Mouse (Mus musculus) liver, adult 2 months (tissue): ENCODE results near the gene Tmem234.

Experiments
- CTCF ChIP-seq: fragments of 200-500 bp; IDR thresholded peaks from 2 replicates; pipeline ENCODE4 v1.5.1; 2011; ENCODE audit warnings: low read depth, low read length, control low read depth
- POLR2A ChIP-seq: fragments of 200-500 bp; IDR thresholded peaks from 2 replicates; pipeline ENCODE4 v1.6.1; 2011; ENCODE audit warnings: low read length, control low read depth; ENCODE audit not compliant: insufficient read depth; ENCODE audit errors: extremely low read depth

DNA sequence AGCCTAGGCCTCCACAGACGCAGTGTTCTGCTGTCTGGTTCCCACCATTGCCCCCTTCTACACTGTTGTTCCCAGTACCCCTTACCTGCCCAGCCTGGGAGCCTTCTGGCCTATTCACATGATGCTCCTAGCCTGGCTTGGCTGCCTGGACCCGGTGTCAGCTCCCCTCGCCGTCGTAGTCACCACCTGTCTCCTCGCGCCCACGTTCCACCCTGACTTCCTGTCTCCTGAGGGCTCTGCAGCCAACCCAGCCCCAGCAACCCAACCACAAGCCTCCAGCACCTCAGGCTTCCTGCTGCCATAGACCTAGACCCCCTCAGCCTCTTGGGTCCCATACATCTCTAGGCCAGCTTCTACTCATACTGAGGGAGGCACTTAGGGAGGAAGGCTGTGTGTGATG is 27.0 kb upstream of the Tmem234 start, which contains the start of gene Lck:
- no peak for TF ChIP-seq CTCF
- TF ChIP-seq POLR2A: no peak
